Comparison of ENCODE assay signal across 18 mouse cellular contexts in the genomic region with DNA sequence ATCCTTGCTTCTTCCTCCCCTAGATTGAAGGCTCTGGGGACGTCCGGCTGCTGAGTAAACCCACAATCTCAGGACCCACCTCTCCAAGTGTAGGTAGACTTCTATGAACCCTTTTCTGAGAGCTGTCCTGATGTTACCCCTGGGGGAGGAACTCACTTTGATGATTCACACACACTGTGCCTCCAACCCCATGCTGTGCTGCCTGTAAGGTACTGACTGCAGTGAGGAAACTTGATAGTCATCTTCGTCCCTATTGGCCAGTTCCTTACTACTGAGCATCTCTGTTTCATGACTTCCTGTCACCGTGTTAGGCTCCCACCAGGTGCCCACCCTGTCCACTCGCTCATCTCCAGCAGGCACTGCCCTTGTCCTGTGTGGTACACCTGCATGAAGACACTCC.
DNase-seq lines count a peak whose midpoint lies in the region; ATAC-seq and TF ChIP-seq lines count a peak whose summit lies in the region.
"Had no signal": no experiment of that assay in that cellular context is flagged by ENCODE, and none has a peak within 500 bp of the region (broad histone marks: within the 10 kb centered on the region; RNA-seq: fewer than 3 reads in every experiment).

No protein-coding gene starts in this region.

- H3K9ac ChIP-seq in kidney, embryonic 16.5 days (replicated peaks; ENCODE audit: low read length): no peak overlapping the region
- H3K9ac ChIP-seq in intestine, embryonic 15.5 days: no peak overlapping the region
- H3K9ac ChIP-seq: embryonic facial prominence, embryonic 13.5 days; forebrain, embryonic 12.5 days; heart, embryonic 15.5 days; hindbrain, embryonic 14.5 days had no signal

- TF ChIP-seq CTCF in kidney, adult 2 months (conservative IDR thresholded peaks at IDR 0.05; ENCODE audit: insufficient read depth, insufficient read length, low read depth, low read length): no peak

- TF ChIP-seq POLR2A in kidney, adult 2 months (IDR thresholded peaks at IDR 0.05; ENCODE audit: low read depth, low read length): no peak

- 82% methylated on average over 5 of the region's 5 CpGs for WGBS in kidney, embryonic 16.5 days
- 91% methylated on average over 5 of the region's 5 CpGs for WGBS in kidney, adult 2 months
- WGBS in intestine, embryonic 15.5 days: 87% methylated on average over 5 of the region's 5 CpGs

- no peaks in the 10 kb centered on the region for H3K9me3 ChIP-seq in kidney, embryonic 16.5 days (ENCODE audit: low read length)
- no peaks in the 10 kb centered on the region for H3K9me3 ChIP-seq in intestine, embryonic 15.5 days
- H3K9me3 ChIP-seq: embryonic facial prominence, embryonic 13.5 days; forebrain, embryonic 12.5 days; heart, embryonic 15.5 days had no signal

- peaks cover 27% of the 10 kb centered on the region for H3K4me1 ChIP-seq in kidney, embryonic 16.5 days (ENCODE audit: insufficient read depth, low read length)
- H3K4me1 ChIP-seq in kidney, adult 2 months (ENCODE audit: control insufficient read depth, insufficient read depth, low read length): no peaks in the 10 kb centered on the region
- peaks cover 5% of the 10 kb centered on the region; the same call in 1 of the 2 replicates for H3K4me1 ChIP-seq in intestine, embryonic 15.5 days (replicated peaks)

- no peaks in the 10 kb centered on the region for H3K27me3 ChIP-seq in kidney, embryonic 16.5 days (ENCODE audit: insufficient read depth, low read length)
- no peaks in the 10 kb centered on the region for H3K27me3 ChIP-seq in kidney, adult 2 months (replicated peaks; ENCODE audit: control insufficient read depth, insufficient read depth, low read length)
- no peaks in the 10 kb centered on the region for H3K27me3 ChIP-seq in intestine, embryonic 15.5 days (replicated peaks)
- H3K27me3 ChIP-seq: embryonic facial prominence, embryonic 13.5 days; forebrain, embryonic 12.5 days; heart, embryonic 15.5 days had no signal

- no peak overlapping the region for H3K4me2 ChIP-seq in kidney, embryonic 16.5 days (replicated peaks; ENCODE audit: low read depth, low read length)
- H3K4me2 ChIP-seq in intestine, embryonic 15.5 days (replicated peaks): no peak overlapping the region
- H3K4me2 ChIP-seq: embryonic facial prominence, embryonic 13.5 days; forebrain, embryonic 12.5 days; heart, embryonic 11.5 days; heart, embryonic 15.5 days; hindbrain, embryonic 14.5 days had no signal

- ATAC-seq in kidney, embryonic 16.5 days (ENCODE audit: low FRiP score, low TSS enrichment): no peak
- peak; percentile 82 for ATAC-seq in CD4-positive, CD25-positive, alpha-beta regulatory T cell, adult 4 months
- ATAC-seq in intestine, embryonic 15.5 days: no peak

- H3K27ac ChIP-seq in kidney, embryonic 16.5 days (ENCODE audit: low read length): peak overlapping the region; percentile 63; the same call in 1 of the 2 replicates
- H3K27ac ChIP-seq in kidney, adult 2 months (ENCODE audit: insufficient read depth, low read depth, low read length): no peak overlapping the region
- H3K27ac ChIP-seq in intestine, embryonic 15.5 days: no peak overlapping the region
- H3K27ac ChIP-seq: embryonic facial prominence, embryonic 13.5 days; forebrain, embryonic 12.5 days; heart, adult 2 months; heart, embryonic 15.5 days; hindbrain, embryonic 14.5 days had no signal

- no peak overlapping the region for H3K4me3 ChIP-seq in kidney, embryonic 16.5 days (ENCODE audit: low read length)
- H3K4me3 ChIP-seq in kidney, adult 2 months (ENCODE audit: insufficient read depth, low read depth, low read length): no peak overlapping the region
- no peak overlapping the region for H3K4me3 ChIP-seq in intestine, embryonic 15.5 days (replicated peaks)
- H3K4me3 ChIP-seq: embryonic facial prominence, embryonic 13.5 days; forebrain, embryonic 12.5 days; heart, adult 2 months; heart, embryonic 15.5 days had no signal

- DNase-seq in kidney, adult 2 months: no peak
- DNase-seq in brain, adult 2 months (ENCODE audit: low read depth, low spot score): peak; percentile 71
- no peak for DNase-seq in gastrocnemius, postnatal 10 days
- DNase-seq: adrenal gland, adult 8-10 months; cerebellum, adult 11-12 months; cerebellum, adult 9-10 months; cerebellum, postnatal 25 days; heart, adult 2 months; heart, postnatal 14 days; kidney, adult 18-20 months had no signal

- no peaks in the 10 kb centered on the region for H3K36me3 ChIP-seq in kidney, embryonic 16.5 days (ENCODE audit: insufficient read depth, low read length)
- H3K36me3 ChIP-seq in kidney, adult 2 months (ENCODE audit: control insufficient read depth, insufficient read depth, low read length): no peaks in the 10 kb centered on the region
- H3K36me3 ChIP-seq in intestine, embryonic 15.5 days: no peaks in the 10 kb centered on the region
- H3K36me3 ChIP-seq: embryonic facial prominence, embryonic 13.5 days; forebrain, embryonic 12.5 days; heart, embryonic 15.5 days had no signal
